Mouse (Mus musculus) kidney, embryonic 16.5 days (tissue): ENCODE data around the gene Galntl6. TPM values are rescaled to one million over a fixed set of nuclear protein-coding genes. Genes with fewer than 3 reads are reported as not detected.

Experiments
- ATAC-seq: fragments of 200-750 bp; cut with Nextera tagmentation; 2 replicates; pipeline ENCODE4 v1.8.0; 2017; ENCODE audit warnings: moderate TSS enrichment; ENCODE audit not compliant: low FRiP score, low TSS enrichment
- H3K27ac ChIP-seq: fragments of 300-500 bp; sonication (generic); 2 replicates; pipeline ENCODE4 v1.5.1; 2014; ENCODE audit warnings: low read length
- H3K27me3 ChIP-seq: fragments of 300-500 bp; sonication (generic); 2 replicates; pipeline ENCODE4 v1.6.1; 2014; ENCODE audit warnings: low read length, control low read depth, mixed read lengths; ENCODE audit not compliant: insufficient read depth
- H3K36me3 ChIP-seq: fragments of 300-500 bp; sonication (generic); 2 replicates; pipeline ENCODE4 v1.6.1; 2014; ENCODE audit warnings: low read length, control low read depth, mixed read lengths; ENCODE audit not compliant: insufficient read depth
- H3K4me1 ChIP-seq: fragments of 300-500 bp; sonication (generic); 2 replicates; pipeline ENCODE4 v1.6.1; 2014; ENCODE audit warnings: low read length, control low read depth, mixed read lengths; ENCODE audit not compliant: insufficient read depth
- H3K4me2 ChIP-seq: fragments of 300-500 bp; sonication (generic); replicated peaks from 2 replicates; pipeline ENCODE4 v1.6.1; 2014; ENCODE audit warnings: low read depth, low read length
- H3K4me3 ChIP-seq: fragments of 300-500 bp; sonication (generic); 2 replicates; pipeline ENCODE4 v1.5.1; 2014; ENCODE audit warnings: mild to moderate bottlenecking, low read length
- H3K9ac ChIP-seq: fragments of 300-500 bp; sonication (generic); replicated peaks from 2 replicates; pipeline ENCODE4 v1.6.1; 2014; ENCODE audit warnings: low read length
- H3K9me3 ChIP-seq: fragments of 300-500 bp; sonication (generic); 2 replicates; pipeline ENCODE4 v1.6.1; 2016; ENCODE audit warnings: low read length, control low read depth
- WGBS: fragments of 180-500 bp; shearing (Covaris S2); extraction: QIAGEN DNeasy Blood & Tissue Kit; methylation state at CpG from one replicate; pipeline ENCODE4 v1.1.7; 2014; 5-methylcytosine and 5-hydroxymethylcytosine counted together
- polyA plus RNA-seq: library from polyadenylated mRNA; unstranded; fragments of >200 nt; fragmentation: Nextera tagmentation; extraction: Ambion mirVana; gene quantifications from 2 replicates; pipeline ENCODE4 v1.2.1, GENCODE M21; 2015

Galntl6 gene
- polyA plus RNA-seq, 1 experiment from 2014 or later, result 1.4 TPM

DNA sequence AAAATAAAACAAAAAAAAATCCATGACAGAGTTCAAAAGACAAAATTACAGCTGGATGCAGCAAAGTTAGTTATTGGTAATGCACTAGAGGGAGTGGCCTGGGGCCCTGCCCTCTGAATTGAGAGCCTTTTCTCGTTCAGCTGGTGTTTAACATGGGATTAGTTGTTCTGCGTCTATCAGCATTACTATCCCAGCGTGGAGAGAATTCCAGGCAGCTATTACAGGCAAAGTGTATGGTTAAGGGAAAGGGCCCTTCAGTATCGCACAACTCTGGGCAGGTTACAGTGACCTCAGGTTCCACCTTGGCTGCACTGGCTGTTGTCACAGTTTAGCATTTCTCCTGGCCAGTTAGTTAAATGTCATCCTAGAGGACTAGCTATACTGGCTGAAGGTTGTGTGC lies 1107.3 kb downstream of the Galntl6 start:
- Histone ChIP-seq H3K4me3 (no peak overlapping the region), H3K4me2 (no peak overlapping the region), H3K27me3 (no peaks in the 10 kb centered on the region), H3K4me1 (0 out of 2 replicates have a peak, but pooled peaks cover 2% of the 10 kb centered on the region), H3K36me3 (no peaks in the 10 kb centered on the region), H3K27ac (no peak overlapping the region), H3K9me3 (no peaks in the 10 kb centered on the region), H3K9ac (no peak overlapping the region)
- 89% methylated on average over 4 of the region's 4 CpGs for WGBS
- no peak for ATAC-seq

DNA sequence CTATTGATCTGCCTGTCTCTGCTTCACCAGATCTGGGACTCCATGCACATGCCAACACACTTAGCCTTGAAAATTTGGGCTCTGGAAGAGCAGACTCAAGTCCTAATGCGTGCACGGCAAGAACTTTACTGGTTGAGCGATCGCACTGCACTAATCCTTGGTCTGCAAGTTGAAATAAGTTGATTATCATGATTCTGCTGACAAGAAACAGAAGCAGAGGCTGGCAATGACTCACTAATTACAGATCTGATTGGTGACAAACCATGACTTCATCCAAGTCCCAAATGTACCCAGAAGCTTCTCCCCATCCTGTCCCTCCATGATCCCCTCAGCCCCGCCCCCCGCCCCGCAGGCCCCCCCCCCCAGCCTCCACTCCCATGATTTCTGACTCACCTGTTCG lies 1108.6 kb downstream of the Galntl6 start:
- ATAC-seq, result no peak
- no peak overlapping the region for H3K4me3 ChIP-seq
- 81% methylated on average over 6 of the region's 8 CpGs for WGBS
- no peak overlapping the region for H3K4me2 ChIP-seq
- H3K27ac ChIP-seq, result no peak overlapping the region
- H3K4me1 ChIP-seq, result peaks cover 6% of the 10 kb centered on the region; the same call in 1 of the 2 replicates
- no peaks in the 10 kb centered on the region for H3K9me3 ChIP-seq
- no peaks in the 10 kb centered on the region for H3K36me3 ChIP-seq
- no peaks in the 10 kb centered on the region for H3K27me3 ChIP-seq
- no peak overlapping the region for H3K9ac ChIP-seq

DNA sequence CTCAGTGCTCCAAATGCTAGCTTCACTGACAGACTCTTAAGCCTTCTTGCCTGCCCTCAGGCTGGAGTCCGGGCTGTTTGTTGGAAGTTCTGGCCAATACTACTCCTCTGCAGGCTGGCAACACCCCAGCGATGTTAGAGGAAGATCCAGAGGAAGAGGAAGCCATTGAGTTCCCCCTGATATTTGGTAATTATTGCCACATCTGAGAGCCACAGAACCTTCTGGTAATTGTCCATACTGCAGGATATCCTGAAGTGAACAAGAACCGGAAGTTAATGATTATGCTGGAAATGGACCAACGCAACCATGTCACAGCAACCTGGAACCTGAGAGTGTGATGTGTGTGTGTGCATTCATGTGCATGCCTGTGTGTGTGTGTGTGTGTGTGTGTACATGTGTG lies 1111.2 kb downstream of the Galntl6 start:
- H3K27ac ChIP-seq, result no peak overlapping the region
- H3K4me2 ChIP-seq, result no peak overlapping the region
- H3K4me3 ChIP-seq, result no peak overlapping the region
- no peak overlapping the region for H3K9ac ChIP-seq
- no peaks in the 10 kb centered on the region for H3K27me3 ChIP-seq
- H3K36me3 ChIP-seq, result no peaks in the 10 kb centered on the region
- ATAC-seq, result no peak
- WGBS, result 73% methylated on average over 4 of the region's 4 CpGs
- no peaks in the 10 kb centered on the region for H3K9me3 ChIP-seq
- peaks cover 6% of the 10 kb centered on the region; the same call in 1 of the 2 replicates for H3K4me1 ChIP-seq

DNA sequence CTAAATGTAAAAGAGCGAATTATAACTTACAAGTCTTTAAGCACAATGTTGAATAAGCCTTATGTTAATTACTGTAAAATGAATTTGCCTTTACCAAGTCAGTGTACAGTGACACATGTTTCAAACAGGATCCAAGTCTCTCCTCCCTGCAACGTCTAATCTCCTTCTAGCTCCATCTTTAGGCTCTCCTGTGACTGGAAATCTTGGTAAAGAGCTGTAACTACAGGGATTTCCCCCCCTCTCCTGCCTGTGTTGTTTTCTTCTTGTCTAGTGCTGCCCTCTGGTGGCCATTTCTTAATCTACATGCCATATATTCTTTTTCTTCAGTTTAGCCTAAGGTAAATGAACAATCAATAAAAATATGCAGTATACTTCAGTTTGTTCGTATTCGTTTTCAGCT lies 1112.1 kb downstream of the Galntl6 start:
- 0 out of 2 replicates have a peak overlapping the region, but pooled peaks have one; percentile 57 for H3K9ac ChIP-seq
- peak; percentile 89 for ATAC-seq
- WGBS, result 20% methylated on average over 4 of the region's 4 CpGs

DNA sequence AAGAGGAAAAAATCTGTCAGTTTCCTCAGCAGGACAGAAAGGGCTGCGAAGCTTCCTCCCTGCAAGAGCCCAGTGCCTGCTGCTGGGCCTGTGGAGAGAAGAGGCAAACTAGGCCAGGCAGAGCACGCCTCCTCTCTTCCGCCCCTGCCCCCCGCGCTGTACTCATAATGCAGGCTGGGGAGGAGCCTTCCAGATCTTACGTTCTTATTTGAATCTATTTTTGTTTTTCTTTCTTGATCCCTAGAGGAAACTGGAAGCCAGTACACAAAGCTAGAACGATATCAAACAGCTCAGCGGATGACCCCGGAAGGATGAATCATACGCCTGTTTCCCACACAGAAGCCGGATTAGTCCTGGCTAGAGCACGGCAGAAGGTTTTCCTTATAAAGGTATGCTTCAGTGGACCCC lies 1112.6 kb downstream of the Galntl6 start:
- H3K4me3 ChIP-seq, result peak overlapping the region; percentile 24
- peak overlapping the region; percentile 68 for H3K27ac ChIP-seq
- H3K4me1 ChIP-seq, result peaks cover 6% of the 10 kb centered on the region; the same call in 1 of the 2 replicates
- H3K27me3 ChIP-seq, result no peaks in the 10 kb centered on the region
- H3K9me3 ChIP-seq, result no peaks in the 10 kb centered on the region
- peak overlapping the region; percentile 57 for H3K9ac ChIP-seq
- H3K36me3 ChIP-seq, result no peaks in the 10 kb centered on the region
- peak; percentile 94 for ATAC-seq
- 8% methylated on average over 12 of the region's 12 CpGs for WGBS
- peak overlapping the region; percentile 55 for H3K4me2 ChIP-seq

More for the DNA sequence above, 1112.1 kb downstream of the Galntl6 start:
- Histone ChIP-seq H3K4me3 (peak overlapping the region; percentile 24), H3K4me1 (peaks cover 6% of the 10 kb centered on the region; the same call in 1 of the 2 replicates), H3K36me3 (no peaks in the 10 kb centered on the region), H3K9me3 (no peaks in the 10 kb centered on the region), H3K27me3 (no peaks in the 10 kb centered on the region), H3K27ac (peak overlapping the region; percentile 68), H3K4me2 (peak overlapping the region; percentile 55)

DNA sequence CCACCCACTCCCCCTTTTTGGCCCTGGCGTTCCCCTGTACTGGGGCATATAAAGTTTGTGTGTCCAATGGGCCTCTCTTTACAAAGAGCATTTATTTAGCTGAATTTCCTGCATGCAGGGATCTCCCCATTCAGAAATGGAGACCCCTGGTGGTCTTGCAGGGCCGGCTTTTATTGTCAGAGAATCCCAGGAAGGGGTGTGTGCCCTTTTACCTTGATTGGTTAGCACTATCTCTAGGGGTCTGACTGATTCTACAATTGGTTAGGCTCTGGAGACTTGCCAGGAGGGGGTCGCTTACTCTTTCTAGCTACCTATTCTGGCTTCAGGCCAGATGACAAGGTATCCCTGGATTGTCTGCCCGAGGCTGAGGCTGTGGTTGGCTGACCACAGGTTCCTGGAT lies 1119.0 kb downstream of the Galntl6 start:
- 40% methylated on average over 3 of the region's 4 CpGs for WGBS
- no peak overlapping the region for H3K4me2 ChIP-seq
- H3K36me3 ChIP-seq, result no peaks in the 10 kb centered on the region
- no peaks in the 10 kb centered on the region for H3K27me3 ChIP-seq
- no peak overlapping the region for H3K4me3 ChIP-seq
- H3K27ac ChIP-seq, result no peak overlapping the region
- H3K9ac ChIP-seq, result no peak overlapping the region
- ATAC-seq, result no peak
- H3K4me1 ChIP-seq, result no peaks in the 10 kb centered on the region
- H3K9me3 ChIP-seq, result no peaks in the 10 kb centered on the region

DNA sequence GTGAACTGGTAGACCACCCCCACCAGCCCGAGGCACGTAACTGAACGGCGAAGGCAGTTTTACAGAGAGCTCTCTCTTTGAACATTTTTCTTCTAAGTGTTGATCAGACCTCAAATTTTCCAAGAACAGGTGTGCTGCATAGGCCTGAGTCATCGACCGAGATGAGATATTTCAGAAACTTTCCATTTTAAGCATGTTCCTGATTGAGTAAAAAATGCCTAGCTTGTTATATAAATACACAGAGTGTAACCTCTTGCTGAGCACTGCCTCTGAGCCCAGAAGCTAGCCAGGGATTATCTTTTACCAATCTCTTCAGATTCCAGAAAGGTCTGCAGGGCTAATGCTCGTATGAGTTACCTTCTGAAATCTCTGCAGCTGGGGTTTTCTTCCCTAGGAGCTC lies 1120.2 kb downstream of the Galntl6 start:
- Histone ChIP-seq H3K4me2 (no peak overlapping the region), H3K36me3 (no peaks in the 10 kb centered on the region), H3K27ac (no peak overlapping the region), H3K9ac (no peak overlapping the region), H3K27me3 (no peaks in the 10 kb centered on the region), H3K4me1 (no peaks in the 10 kb centered on the region), H3K4me3 (no peak overlapping the region), H3K9me3 (no peaks in the 10 kb centered on the region)
- 78% methylated on average over 7 of the region's 7 CpGs for WGBS
- no peak for ATAC-seq

DNA sequence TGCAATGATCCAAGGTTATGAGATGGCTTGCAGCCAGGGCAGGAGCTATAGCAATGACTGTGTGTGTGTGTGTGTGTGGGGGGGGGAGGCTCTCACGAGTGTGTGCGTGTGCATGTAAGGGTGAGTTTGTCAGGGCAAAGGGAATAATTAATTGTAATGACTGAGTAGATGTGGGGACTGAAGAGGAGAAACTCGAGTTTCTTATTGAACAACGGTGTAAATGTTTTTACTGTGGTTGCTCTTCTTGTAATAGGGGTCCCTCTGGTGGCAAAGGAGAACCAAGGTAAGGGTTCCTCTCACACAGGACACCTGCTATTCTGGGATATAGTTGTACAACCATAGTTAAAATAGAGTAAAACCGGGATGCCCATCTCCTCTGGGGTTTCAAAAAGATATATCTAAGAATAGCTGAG lies 1121.1 kb downstream of the Galntl6 start:
- WGBS, result 11% methylated on average over 5 of the region's 5 CpGs
- H3K27me3 ChIP-seq, result no peaks in the 10 kb centered on the region
- H3K4me3 ChIP-seq, result no peak overlapping the region
- no peak overlapping the region for H3K4me2 ChIP-seq
- peak; percentile 59 for ATAC-seq
- H3K4me1 ChIP-seq, result no peaks in the 10 kb centered on the region
- no peak overlapping the region for H3K27ac ChIP-seq
- H3K36me3 ChIP-seq, result no peaks in the 10 kb centered on the region
- no peaks in the 10 kb centered on the region for H3K9me3 ChIP-seq
- no peak overlapping the region for H3K9ac ChIP-seq

DNA sequence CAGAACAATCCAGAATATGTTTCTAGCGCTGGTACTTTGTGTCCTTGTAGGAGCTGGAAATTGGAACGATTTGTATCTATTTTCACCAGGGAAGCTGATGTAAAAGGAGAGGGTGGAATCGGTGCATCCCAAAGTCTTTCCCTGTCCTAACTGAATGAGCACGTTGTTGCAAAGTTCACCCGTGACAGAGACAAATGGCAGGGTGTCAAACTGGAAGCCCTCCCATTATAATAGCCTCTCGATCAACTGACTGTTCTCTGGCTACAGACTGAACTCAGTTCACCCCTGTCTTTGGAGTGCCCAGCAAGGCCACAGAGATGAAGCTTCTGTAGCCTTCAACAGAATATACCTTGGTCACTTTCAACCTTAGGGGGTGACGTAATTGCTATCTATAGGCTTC lies 1132.9 kb downstream of the Galntl6 start:
- peaks cover 24% of the 10 kb centered on the region for H3K4me1 ChIP-seq
- no peak for ATAC-seq
- H3K36me3 ChIP-seq, result no peaks in the 10 kb centered on the region
- H3K4me3 ChIP-seq, result no peak overlapping the region
- no peak overlapping the region for H3K9ac ChIP-seq
- H3K9me3 ChIP-seq, result no peaks in the 10 kb centered on the region
- no peaks in the 10 kb centered on the region for H3K27me3 ChIP-seq
- 56% methylated on average over 7 of the region's 7 CpGs for WGBS
- H3K4me2 ChIP-seq, result no peak overlapping the region
- H3K27ac ChIP-seq, result no peak overlapping the region

DNA sequence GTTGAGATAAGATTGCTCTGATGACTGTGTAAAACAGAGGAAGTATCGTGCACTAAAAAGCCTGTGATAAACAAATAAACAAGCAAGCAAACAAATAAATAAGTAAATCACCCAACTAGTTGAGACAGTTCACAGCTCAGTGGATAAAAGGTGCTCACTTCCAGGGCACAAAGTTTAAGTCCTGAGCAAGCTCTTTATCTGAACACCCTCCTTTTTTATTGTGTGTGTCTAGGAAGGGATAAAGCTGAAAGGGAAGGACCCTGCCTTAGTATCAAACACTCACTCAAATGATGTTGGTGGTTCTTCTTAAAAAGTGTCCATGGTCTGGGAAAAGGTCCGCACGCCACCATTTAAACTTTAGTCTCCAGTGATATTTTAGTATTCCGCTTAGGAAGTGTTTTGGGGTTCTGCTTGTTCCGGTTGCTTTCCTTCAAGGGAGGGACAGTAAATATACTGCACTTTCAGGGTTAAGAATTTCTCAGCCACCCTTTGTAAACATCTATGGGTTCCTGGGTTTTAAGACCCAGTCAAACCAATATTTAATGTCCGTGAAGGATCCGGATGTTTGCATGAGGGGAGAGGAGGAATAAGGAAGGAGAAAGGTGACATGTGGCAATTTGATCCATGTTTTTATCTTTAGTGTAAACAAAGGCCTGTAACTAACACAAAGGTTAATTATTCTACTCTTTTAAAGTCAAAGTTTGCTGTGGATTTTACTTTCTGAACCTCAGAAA lies 1134.3 kb downstream of the Galntl6 start:
- H3K27ac ChIP-seq, result peak overlapping the region; percentile 45; the same call in 1 of the 2 replicates
- 0 out of 2 replicates have a peak overlapping the region, but pooled peaks have one; percentile 16 for H3K4me2 ChIP-seq

More for the DNA sequence above, 1134.3 kb downstream of the Galntl6 start:
- no peaks in the 10 kb centered on the region for H3K27me3 ChIP-seq
- 22% methylated on average over 7 of the region's 7 CpGs for WGBS
- H3K4me1 ChIP-seq, result peaks cover 24% of the 10 kb centered on the region
- no peak overlapping the region for H3K9ac ChIP-seq
- no peaks in the 10 kb centered on the region for H3K36me3 ChIP-seq
- no peak overlapping the region for H3K4me3 ChIP-seq
- H3K9me3 ChIP-seq, result no peaks in the 10 kb centered on the region
- ATAC-seq, result 0 out of 2 replicates have a peak, but pooled peaks have one; percentile 23
